Mouse (Mus musculus): ENCODE results near the gene D10Wsu102e.
A peak's percentile ranks its signal among the peaks of the same experiment; 100 is the strongest.
"Not testable (repeated sequence)": the region's sequence is repeated elsewhere in the genome, so short reads cannot be mapped to it uniquely, and the experiment has no call there.

Gene D10Wsu102e

DNA sequence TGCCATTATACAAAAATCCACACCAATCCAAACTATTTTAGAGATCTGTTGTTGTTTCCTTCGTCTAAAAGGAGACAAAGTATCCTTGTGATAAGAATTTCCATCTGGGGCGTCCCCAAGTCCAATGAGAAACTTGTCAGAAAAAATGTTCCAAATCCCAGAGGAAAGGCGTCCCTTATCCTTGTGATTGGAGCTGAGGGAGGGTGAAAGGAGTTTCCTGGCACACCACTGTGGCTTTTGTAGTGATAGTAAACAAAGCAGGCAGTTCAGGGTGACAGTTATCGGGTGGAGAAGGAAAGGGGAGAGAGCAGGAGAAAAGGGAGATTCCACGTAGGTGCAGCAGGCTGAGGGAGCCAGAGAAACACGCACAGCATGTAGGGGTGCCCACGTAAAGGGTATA, 12.5 kb upstream of the D10Wsu102e start:
- DNase-seq = peak; percentile 17

DNA sequence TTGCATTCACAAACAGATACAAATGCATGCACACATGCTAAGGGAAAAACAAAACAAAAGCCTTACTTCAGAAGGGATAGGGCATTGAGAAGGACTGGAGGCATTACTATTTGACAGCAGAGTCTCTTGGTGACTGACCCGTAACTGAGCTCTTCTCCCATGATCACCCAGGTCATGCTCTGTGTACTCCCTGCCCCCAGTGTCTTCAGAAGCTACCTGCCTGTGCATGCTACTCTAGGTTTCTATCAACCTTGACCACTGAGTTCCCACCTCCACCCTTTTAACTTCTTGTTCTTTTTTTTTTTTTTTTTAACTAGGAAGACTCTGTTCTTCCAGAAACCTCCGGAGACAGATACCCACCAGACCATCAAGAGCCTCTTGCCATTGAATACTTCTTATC, 9.3 kb upstream of the D10Wsu102e start:
- DNase-seq = no peak

DNA sequence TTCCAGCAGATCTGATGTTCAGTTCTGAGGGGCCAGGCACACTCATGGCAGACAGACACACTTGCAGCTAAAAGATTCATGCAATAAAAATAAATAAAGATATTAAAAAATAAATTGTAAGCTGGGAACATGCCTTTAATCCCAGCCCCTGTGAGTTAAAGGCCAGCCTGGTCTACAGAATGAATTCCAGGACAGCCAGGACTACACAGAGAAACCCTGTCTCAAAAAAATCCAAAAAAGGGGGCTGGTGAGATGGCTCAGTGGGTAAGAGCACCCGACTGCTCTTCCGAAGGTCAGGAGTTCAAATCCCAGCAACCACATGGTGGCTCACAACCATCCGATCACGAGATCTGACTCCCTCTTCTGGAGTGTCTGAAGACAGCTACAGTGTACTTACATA, 8.2 kb upstream of the D10Wsu102e start:
- DNase-seq = not testable (repeated sequence)

DNA sequence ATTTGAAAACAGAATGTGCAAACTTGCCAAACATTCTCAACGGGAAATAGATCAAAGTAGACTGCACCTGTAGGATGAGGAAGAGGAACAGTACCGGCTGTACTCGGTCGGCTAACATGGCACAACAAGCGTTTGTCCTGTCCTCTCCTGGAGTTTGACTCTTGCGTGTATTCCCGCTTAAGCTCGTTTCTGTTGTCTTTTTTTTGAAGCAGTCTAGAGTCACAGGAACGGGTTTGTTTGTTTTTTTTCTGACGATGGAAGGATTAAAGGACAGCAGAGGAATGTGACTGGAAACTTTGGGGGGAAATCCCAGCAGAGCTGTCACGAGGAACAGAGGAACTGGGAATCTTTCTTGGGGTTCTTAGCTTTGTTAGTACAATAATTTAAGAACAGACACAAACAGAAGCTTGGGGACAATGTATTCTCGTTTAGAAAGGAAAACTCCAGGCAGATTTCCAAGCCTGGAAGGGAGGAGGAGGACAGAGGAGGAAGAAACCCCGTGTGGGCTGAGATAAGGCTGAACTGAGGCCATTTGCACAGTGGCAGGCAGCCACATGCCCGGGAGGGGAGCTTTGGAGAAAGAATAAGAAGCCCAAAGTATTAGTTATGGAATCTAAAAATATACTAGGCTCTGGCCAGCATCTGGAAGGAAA, 6.2 kb upstream of the D10Wsu102e start:
- peak; percentile 56 for DNase-seq

DNA sequence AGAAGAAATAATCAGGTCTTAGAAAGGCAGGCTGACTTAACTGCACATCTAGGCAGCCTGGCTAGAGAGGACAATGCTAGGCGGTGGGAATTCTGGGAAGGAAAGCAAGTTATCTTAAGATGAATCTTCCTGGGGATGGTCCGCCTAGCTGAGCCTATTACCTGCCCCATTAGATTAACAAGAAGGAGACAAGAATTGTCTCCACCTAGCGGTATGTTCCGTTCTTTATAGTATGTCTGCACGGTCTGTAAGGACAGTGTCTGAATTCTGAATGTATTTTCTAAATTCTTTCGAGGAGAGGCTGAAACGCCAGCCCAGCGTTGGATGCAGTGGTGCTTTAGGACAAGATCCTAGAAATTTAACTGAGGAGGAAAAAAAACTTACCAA, 5.7 kb upstream of the D10Wsu102e start:
- peak; percentile 19 for DNase-seq

DNA sequence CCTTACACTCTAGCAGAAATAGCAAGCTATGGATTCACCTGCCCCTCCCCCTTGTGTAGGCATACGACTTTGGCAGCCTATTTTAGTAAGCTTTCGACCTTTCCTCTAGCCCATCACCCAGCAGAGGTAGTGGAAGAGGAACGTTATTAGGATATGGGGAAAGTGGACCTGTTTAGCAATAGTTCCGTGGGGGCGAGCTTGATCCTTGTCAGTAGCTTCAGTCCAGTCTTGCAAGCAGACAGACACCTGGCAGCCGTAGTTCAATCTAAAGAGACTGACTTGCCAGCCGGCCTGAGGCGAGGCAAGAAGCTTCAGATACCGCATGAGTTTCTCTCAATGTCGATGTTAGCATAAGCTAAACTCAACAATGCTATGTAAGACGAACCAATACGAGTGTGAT, 3.6 kb upstream of the D10Wsu102e start:
- DNase-seq = no peak

DNA sequence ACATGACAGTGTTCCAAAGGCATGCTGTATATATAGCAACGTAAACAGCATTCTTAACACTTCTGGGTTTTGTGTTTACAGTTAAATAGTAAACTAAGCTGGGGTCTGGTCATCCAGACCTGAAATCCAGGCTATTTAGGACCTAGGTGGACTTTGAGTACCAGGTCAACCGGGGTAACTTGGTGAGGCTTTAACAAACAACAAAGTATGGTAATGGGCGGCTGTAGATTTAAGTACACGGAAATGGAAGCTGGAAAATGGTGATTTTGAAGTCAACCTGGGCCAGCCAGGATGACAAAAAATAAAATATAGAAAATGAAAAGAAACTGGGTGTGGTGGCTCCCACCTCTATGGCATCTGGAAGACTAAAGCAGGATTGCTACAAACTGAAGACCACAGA, 570 bp upstream of the D10Wsu102e start:
- DNase-seq = no peak

DNA sequence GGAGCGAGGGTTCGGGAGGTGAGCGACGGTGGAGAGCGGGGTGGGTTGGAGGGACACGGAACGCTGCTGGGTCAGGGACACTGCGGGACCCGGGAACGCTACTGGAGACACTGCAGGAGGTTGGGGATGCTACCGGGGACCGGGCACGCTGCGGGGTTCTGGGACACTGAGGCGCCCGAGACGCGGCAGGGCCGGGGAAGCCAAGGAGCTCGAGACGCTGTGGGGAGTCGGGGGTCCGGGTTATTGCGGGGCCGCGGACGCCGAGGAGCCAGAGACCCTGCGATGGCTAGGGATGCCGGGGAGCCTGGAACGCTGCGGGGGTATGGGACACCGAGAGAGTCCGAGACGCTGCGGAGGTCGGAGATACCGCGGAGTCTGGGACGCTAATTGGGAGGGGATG, 335 bp downstream of the D10Wsu102e start:
- DNase-seq = no peak

DNA sequence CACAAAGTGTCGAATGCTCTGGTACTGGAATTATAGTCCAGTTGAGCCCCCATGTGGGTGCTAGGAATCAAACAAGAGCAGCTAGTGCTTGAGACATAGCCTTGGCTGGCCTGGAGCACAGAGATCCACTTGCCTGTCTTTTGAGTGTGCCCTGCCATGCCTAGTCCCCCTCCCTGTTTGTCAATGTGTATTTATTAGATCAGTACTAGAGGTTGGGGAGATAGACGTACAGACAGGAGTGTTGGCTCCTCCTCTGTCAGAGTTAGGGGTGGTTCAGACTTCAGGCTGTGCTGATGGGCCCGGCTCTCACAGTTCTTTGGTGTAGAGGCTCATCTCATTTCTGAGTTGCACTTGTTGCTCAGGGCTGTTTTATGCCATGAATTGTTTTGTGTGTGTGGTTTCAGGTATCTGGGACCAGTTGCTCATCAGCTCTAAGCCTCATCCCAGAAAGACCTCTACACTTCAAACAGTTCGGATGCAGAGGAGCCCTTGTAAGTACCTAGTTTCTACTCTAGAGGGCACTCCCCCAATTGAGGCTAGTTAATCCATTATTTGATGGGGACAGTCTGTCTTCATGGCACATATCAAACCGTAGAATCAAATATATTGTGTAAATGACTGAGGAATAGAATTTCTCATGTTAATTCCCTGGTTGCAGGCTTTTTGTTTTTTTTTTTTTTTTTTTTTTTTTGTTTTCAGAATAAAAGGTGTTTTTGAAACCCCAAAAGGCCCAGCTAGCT, 1.8 kb downstream of the D10Wsu102e start:
- no peak for DNase-seq

DNA sequence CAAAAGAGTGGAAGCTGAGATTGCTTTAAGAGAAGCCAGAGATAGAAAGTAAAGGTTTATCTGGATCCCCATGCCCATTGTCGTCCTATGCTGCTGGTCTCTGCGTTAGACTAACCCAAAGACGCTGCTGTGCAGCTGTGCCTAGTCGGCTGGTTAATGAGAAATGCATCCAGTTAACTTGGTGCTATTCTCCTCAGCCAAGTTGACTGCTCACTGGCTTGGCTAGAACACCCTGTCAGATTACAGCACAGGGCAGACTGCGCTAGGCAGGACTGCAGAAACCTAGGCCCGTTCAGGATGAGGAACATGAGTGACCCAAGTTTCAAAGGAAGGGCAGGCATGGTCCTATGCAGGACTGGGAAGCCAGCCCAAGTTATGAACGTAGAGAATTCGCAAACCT, 3.4 kb downstream of the D10Wsu102e start:
- DNase-seq = no peak

DNA sequence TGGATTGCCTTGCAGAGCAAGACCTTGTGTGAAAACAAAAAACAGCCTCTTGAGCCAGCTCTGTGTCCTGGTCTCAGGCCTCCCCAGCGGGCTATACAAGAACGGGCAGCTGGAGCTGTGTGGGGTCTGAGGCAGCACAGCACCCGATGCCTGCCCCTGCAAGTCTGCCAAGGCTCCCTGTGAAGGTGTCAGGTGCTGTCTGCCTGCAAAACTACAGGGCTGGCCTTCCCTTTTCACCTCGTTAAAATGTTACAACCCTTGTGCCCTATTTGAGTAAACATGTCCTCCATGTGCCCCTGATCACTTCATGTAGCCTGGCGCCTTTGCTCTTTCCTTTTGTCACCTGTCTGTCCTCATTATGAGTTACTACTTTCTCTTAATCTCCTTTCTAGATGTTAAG, 8.9 kb downstream of the D10Wsu102e start:
- no peak for DNase-seq

DNA sequence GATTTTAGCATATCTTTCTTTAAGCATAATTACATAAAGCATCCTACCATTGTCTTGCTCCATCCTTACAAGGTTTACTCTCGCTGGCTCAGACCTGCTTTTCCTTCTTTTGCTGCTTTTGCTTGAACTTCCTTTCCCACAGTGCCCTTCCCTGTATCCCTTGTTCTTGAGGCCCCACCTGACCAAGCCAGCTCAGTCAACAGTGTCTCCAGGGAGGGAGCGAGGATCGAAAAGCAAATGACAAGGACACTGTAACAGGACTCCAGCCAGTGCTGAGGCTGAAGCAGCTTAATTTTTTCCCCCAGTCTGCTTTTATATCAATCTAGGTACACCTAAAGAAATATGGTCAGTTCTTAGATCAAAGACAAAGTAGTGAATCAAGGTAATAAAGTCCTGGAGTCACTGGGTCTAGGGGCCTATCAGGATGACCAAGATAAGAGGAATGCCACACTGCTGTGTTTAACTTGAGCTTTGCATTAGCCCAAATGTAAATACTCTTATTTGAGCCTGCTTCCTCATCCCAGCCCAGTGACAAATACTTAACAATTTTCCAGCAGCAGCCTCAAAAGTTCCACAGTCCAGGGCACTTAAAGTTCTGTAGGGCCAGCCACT, 14.1 kb downstream of the D10Wsu102e start:
- no peak for DNase-seq

DNA sequence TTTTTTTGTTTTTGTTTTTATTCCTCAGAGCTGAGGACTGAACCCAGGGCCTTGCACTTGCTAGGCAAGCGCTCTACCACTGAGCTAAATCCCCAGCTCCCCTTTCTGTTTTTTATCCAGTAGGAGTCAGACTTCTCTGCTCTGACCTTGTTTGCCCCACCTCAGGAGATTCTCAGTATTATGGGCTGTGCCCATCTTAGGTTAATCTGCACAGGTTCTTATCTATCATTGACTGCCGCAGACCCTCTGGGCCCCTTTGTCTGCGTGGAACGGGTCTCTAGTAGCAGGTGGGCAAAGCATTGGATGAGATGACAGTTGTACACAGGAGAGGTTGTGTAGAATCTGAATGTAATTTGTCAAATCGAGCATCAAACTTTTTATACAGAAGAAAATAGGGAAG, 15.4 kb downstream of the D10Wsu102e start:
- not testable (repeated sequence) for DNase-seq

DNA sequence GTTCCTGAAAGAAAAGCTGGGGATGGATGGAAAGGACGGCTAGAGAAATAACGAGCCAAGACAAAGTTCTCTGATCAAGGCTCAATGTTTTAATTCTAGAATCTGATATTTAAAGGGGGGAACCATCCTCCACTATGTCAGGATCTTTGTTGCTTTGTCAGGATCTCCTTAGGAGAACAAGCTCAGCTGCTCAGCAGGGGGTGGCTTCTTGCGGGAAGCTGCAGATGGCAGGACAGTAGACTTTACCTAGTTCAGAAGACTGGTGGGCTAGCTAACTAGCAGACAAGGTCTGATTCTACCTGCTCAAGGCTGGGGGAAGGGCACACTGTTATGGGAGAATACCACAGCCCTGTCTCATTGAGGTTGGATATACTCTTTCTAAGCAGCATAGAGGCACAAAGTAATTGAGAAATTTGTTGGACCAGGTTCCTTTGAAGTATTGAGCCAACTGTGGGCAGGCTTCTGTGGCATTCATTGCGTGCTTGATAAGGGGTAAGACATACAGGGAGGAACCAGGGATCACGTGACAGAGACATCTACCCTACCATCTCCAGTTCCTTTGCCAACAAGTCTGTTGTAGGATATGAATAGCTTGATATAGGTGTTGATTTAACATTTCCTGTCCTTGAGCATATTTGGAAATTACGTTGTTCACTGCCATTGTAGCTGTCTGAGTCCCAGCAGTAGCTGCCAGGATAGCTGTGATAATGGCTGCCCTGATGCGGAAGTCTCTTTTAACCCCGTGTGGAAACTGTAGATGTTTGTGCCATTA, 17.1 kb downstream of the D10Wsu102e start:
- no peak for DNase-seq

DNA sequence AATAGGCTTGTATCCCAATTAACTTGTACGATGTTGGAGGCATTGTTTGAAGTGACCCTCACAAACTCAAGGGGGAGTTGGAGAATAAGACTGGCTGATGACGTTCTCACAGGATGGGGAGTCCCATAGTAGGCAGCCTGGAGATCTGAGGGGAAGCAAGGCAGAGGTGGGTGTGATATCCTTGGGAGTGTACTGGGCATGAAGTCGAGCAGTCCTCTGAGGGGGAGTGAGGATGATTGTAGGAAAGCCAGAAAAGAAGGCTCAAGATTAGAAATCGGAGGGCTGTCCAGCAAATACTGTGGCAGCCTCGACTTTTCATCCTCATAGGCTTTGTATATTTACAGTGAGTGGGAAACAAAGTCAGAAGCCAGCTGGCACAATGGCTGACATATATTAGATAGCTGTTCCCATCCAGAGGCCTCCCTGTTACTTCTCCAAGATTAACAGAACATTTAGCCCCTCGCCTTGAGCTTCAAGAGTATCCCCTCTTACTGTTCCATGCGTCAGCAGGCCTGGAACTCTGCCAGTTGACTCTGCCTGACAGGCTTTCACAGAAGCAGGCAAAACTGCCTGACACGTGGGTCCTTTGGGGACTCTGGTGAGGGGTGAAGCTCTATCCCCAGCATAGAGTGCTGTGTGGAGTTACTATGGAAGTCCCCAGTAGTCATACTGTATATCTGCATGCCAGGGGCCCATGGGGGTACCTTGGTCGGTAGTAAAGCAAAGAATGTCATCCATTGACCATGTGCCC, 18.2 kb downstream of the D10Wsu102e start:
- peak; percentile 28 for DNase-seq

DNA sequence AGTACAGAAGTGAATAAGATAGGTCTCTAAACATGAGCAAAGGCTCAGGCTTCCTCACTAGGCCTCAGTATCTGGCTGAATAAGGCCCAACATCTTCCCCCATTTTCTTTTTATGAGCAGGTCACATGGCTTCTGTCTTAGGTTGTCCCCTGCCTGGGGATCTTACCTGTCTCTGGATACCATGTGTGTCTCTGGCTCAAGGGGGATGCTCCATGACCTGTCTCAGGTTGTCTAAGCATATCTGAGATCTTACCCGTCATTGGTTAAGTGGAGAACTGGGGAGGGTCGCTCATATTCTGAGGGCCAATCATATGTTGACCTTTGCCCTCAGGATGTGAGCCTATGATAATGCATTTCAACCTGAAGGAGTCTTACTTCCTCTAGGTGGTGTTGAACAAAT, 20.5 kb downstream of the D10Wsu102e start:
- DNase-seq = no peak

DNA sequence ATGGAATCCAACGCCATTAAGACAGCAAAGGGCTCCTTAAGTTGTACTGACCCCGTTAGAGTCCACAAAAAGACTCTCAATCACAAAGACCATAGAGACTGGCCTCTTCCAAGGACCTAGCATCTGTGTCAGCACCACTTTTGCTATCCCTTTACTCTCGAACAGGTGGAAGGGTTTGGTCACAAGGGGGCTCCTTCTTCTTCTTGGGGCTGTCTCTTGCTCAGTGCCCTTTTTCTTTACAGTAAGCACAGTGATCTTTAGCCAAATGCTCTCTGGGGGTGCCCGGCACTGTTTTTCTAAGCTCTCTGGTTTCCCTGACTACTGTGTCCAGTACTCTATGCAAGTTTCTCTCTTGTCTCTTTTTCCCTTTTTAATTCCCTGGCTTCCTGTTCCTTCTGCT, 22.5 kb downstream of the D10Wsu102e start:
- DNase-seq = no peak

DNA sequence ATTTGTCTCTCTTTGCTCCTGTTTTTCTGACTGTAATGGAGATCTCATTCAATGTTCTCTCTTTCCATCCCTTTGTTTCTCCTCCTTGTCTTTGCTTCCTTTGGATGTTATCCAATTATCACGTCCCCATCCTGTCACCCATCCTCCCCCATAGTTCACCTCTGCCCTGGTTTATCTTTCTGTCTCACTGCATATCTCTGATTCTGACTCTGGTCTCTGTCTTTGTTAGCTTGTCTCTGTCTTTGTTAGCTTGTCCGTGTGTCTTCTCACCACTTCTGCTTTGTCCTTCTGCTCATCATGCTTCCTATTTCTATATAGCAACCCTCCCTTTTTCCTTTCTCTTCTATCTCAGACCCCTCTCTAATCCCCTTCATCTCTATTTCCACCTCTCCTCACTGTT, 23.0 kb downstream of the D10Wsu102e start:
- no peak for DNase-seq

DNA sequence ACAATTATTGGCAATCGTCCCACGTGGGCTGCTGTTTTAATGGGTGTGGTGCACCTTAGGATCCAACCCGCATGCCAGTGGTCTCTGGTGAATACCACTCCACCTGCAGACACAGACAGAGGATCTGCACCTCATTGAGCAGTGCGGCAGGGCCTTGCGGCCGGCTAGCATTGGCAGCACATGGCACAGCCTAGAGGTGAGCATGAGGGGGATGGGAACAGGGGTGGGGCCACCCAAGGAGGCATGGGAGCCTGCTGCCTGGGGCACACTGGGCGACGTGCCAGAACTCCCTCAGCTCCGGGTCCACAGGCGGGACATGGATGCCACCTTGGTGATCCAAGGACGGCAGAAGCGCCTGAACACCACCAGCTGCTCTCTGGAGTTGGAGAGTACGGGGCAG, 23.8 kb downstream of the D10Wsu102e start:
- DNase-seq = no peak

DNA sequence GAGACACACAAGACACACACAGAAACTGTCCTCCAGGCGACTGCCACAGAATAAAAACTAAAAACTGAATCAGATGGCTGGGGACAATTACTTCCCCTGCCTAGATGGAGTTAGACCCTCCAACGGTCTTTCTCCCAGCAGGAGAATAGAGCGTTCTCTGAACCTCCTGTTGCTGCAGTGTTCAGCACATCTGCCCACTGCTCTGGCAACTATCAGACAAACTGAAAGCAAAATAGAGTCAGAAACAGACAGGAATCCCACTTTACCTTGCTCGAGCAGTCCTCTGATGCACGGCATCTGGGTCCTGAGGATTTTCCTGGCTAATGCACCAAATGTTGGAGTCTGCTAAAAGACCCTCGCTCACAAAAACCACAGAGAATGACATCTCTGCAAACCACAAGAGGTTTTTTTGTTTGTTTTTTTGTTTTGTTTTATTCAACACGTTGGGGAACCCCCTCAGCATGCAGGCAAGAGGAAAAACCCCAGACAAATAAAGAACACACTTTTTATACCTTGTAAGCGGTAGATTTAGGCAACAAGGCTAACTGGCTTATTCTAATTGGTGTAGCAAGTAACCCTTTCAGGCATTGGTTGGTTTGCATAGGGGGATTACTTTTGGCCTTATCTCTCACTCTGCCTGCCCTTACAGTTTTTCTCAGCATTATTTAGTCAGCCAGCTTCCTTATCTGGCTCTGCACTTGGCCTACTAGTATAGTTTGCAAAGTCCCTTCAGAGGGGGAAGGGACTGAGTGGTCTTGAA, 24.6 kb downstream of the D10Wsu102e start:
- DNase-seq = no peak

DNA sequence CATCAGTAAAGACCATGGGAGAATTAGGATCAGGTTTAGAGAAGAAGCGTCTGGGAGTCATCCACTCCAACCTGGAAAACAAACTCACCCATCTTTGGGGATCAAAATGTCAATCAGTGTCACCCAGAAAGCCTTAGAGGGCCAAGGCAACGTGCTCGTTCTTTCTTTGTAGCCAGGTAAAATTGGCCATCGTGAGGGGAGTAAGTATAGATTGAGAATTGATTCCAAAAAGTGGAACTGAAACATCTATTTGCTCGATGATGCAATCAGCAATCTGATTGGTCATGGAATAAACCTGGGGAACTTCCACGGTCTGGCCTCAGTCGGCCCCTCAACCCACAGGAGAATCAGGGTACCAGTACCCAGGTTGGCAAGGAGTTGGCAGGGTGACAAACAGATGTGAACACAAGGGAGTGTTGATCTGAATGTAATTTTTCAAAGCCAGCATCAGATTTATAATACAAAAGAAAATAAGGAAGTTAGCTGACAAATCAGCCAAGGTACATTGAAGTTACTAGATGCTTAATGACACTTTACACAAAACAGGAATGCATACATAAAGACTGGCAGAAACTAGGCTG, 25.4 kb downstream of the D10Wsu102e start:
- no peak for DNase-seq

DNA sequence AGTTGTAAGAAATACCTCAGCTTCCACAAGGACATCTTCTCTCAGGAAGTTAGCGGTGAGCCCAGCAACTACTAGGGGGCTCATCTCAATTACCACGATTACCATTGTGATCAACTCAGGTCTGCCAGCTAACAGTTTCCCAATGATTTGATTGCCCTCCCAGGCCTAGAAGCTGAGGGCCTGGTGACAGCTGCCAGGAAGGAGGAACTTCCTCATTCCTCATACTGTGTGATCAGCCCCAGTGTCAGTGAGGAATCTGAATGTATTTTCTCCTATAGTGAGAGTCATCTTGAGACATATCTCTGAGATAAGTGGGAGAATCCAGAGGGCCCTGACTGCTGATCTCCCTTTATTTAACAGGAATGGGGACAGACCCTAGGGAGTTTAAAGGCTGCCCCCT, 37.3 kb downstream of the D10Wsu102e start:
- DNase-seq = no peak
